Mouse (Mus musculus) heart, embryonic 16.5 days (tissue): Measurements from ENCODE around the gene Tm4sf20. TPM values are rescaled to one million over a fixed set of nuclear protein-coding genes. Genes with fewer than 3 reads are reported as not detected.
A peak's percentile ranks its signal among the peaks of the same experiment; 100 is the strongest.

Experiments
- ATAC-seq: fragments of 200-750 bp; cut with Nextera tagmentation; replicated peaks from 2 replicates; pipeline ENCODE4 v1.8.0; 2017; ENCODE audit warnings: moderate number of reproducible peaks; ENCODE audit not compliant: insufficient read depth, low FRiP score; ENCODE audit errors: extremely low read depth
- H3K27ac ChIP-seq: fragments of 300-500 bp; sonication (generic); 2 replicates; pipeline ENCODE4 v1.5.1; 2014; ENCODE audit warnings: mild to moderate bottlenecking, low read length, control low read depth, moderate library complexity
- H3K27me3 ChIP-seq: fragments of 300-500 bp; sonication (generic); 2 replicates; pipeline ENCODE4 v1.6.1; 2014; ENCODE audit warnings: low read length, mixed read lengths; ENCODE audit not compliant: control insufficient read depth, insufficient read depth
- H3K36me3 ChIP-seq: fragments of 300-500 bp; sonication (generic); 2 replicates; pipeline ENCODE4 v1.6.1; 2014; ENCODE audit not compliant: control insufficient read depth, insufficient read depth
- H3K4me1 ChIP-seq: fragments of 300-500 bp; sonication (generic); 2 replicates; pipeline ENCODE4 v1.6.1; 2014; ENCODE audit warnings: low read length, mixed read lengths; ENCODE audit not compliant: control insufficient read depth, insufficient read depth
- H3K4me2 ChIP-seq: fragments of 300-500 bp; sonication (generic); 2 replicates; pipeline ENCODE4 v1.6.1; 2014; ENCODE audit warnings: low read depth, mild to moderate bottlenecking, control low read depth, low read length
- H3K4me3 ChIP-seq: fragments of 300-500 bp; sonication (generic); 2 replicates; pipeline ENCODE4 v1.5.1; 2014; ENCODE audit warnings: mild to moderate bottlenecking, control low read depth, low read length
- H3K9ac ChIP-seq: fragments of 300-500 bp; sonication (generic); 2 replicates; pipeline ENCODE4 v1.6.1; 2014; ENCODE audit warnings: low read length, control low read depth
- H3K9me3 ChIP-seq: fragments of 300-500 bp; sonication (generic); replicated peaks from 2 replicates; pipeline ENCODE4 v1.6.1; 2016; ENCODE audit warnings: low read length; ENCODE audit not compliant: control insufficient read depth
- WGBS: fragments of 180-500 bp; shearing (Covaris S2); extraction: QIAGEN DNeasy Blood & Tissue Kit; methylation state at CpG from one replicate; pipeline ENCODE4 v1.1.7; 2014; 5-methylcytosine and 5-hydroxymethylcytosine counted together
- polyA plus RNA-seq: library from polyadenylated mRNA; unstranded; fragments of >200 nt; fragmentation: Nextera tagmentation; extraction: Ambion mirVana; gene quantifications from 2 replicates; pipeline ENCODE4 v1.2.1, GENCODE M21; 2015

Gene Tm4sf20
- polyA plus RNA-seq, 1 experiment from 2014 or later = 0.67 TPM

DNA sequence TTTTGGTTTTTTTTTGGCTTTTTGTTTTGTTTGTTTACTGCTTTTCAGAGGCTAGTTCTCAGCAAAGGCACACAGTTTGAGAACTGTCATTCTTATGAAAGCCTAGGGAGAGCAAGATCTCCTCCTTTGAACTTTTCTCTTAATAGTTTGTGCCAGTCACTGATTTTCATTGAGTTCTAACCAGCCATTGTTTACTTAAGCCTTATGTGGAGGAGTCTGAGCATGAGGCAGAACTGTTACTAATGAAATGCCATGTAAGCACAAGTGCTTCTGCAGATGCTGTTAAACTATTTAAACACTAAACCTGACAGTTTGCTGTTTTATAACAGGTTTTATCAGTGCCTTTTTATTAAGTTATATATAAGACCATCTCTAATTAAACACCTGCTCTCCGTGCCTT, 30.2 kb downstream of the Tm4sf20 start:
- H3K9me3 ChIP-seq = no peaks in the 10 kb centered on the region
- H3K4me3 ChIP-seq = no peak overlapping the region
- no peak overlapping the region for H3K4me2 ChIP-seq
- H3K36me3 ChIP-seq = peaks cover 42% of the 10 kb centered on the region
- H3K27ac ChIP-seq = no peak overlapping the region
- 85% methylated on average over 1 of the region's 1 CpGs for WGBS
- no peak overlapping the region for H3K9ac ChIP-seq
- no peak for ATAC-seq
- no peaks in the 10 kb centered on the region for H3K27me3 ChIP-seq
- H3K4me1 ChIP-seq = no peaks in the 10 kb centered on the region

DNA sequence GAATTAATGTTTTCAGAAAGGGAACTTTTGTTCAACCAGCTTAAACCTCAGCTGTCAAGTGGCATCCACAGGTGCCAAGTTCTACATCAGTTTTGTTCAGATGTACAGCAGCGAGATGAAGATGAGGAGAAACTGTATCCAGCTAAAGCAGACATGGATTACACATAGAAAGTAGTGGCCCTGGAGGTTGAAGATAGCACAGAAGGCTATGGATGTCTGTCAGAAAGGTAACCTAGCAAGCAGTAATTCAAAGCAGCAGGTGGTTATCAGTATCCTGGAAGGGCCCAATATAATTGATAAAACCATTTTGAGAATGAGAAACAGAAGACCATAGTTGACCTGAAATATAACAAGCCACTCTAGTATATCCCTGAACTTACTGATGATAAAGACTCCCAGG, 34.9 kb downstream of the Tm4sf20 start:
- no peaks in the 10 kb centered on the region for H3K4me1 ChIP-seq
- H3K4me2 ChIP-seq = no peak overlapping the region
- no peaks in the 10 kb centered on the region for H3K27me3 ChIP-seq
- H3K4me3 ChIP-seq = no peak overlapping the region
- H3K36me3 ChIP-seq = peaks cover 61% of the 10 kb centered on the region
- WGBS = 89% methylated on average over 1 of the region's 1 CpGs
- no peak overlapping the region for H3K9ac ChIP-seq
- no peak overlapping the region for H3K27ac ChIP-seq
- ATAC-seq = no peak
- H3K9me3 ChIP-seq = no peaks in the 10 kb centered on the region

DNA sequence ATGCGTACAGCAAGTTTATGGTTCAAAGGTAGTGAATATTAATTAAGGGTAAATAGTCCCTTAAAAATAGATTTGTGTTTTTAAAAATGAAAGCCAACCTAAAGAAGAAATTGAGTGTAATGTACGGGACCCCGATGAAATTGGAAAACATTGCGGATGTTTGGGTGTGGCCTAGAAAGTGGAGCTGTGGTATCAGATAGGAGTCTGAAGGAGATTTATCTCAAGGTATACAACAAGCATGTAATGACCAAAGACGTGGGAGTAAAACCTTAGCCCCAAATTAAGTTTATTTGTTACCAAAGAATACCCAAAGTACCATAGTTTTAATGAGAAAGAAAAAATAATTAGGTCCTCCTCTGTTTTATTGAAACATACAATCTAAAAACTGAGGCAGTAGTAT, 41.8 kb downstream of the Tm4sf20 start:
- Histone ChIP-seq H3K36me3 (peaks cover 22% of the 10 kb centered on the region), H3K4me2 (no peak overlapping the region; the same call in 1 of the 2 replicates), H3K9me3 (no peaks in the 10 kb centered on the region), H3K4me1 (peaks cover 9% of the 10 kb centered on the region), H3K9ac (no peak overlapping the region), H3K27me3 (peaks cover 4% of the 10 kb centered on the region; the same call in 1 of the 2 replicates), H3K4me3 (no peak overlapping the region), H3K27ac (no peak overlapping the region)
- no peak for ATAC-seq
- 86% methylated on average over 5 of the region's 5 CpGs for WGBS

DNA sequence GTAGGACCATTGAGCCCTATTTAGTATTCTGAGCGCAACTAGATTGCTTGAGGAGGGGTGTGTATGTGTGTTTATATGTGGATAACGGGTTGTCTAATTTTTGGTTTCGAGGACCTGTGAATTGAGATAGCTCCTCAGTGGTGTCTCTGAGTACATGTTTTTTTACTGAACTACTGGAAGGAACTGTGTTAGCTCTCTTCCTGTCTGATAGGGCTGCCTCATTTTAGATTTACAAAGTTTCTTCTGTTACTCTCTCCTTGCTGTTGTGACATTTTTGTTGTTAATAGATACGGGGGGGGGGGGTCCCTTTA, 42.4 kb downstream of the Tm4sf20 start:
- 33% methylated on average over 4 of the region's 4 CpGs for WGBS
- Histone ChIP-seq H3K27me3 (peaks cover 4% of the 10 kb centered on the region; the same call in 1 of the 2 replicates), H3K9ac (peak overlapping the region; percentile 96), H3K4me1 (peaks cover 9% of the 10 kb centered on the region), H3K36me3 (peaks cover 17% of the 10 kb centered on the region), H3K4me3 (peak overlapping the region; percentile 87), H3K9me3 (no peaks in the 10 kb centered on the region), H3K4me2 (peak overlapping the region; percentile 97), H3K27ac (no peak overlapping the region)
- no peak for ATAC-seq

DNA sequence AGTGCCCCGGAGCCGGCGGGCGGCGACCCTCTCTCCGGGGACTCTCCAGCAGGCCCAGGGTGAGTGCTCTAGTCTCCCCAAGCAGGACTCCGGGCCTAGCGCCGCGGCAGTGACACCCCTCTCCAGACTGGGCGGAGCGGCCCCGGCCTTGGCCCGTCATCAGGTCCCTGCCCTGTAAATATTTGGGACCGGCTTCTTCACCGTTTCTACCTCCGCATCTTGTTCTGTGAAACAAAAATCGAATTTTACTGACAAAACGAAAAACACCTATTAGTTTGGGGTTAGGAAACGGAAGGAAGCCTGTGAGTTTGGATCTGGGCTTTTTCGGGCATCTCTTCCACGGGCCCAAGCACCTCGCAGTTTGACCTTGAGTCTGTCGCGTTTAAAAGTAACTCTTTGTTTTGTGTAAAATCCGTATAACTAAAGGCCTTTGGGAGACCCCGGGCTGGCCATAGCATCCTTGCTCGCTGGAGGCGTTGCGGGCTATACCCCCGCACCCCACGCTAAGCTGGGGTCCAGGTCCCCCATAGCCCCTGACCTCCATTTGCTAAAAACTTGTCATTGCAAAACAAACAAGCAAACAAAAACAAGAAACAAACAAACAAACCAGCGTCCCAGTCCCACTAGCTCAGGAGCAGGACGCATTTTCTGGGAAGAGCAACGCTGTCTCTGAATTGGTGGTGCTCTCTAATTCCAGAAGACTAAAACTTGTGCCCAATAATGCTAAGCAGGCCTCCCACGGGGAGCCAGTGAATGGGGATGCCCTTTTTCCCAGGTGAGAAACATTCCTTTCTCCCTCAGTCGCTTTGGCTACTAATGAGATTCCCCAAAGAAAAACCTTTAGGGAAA, 43.0 kb downstream of the Tm4sf20 start:
- Histone ChIP-seq H3K9me3 (no peaks in the 10 kb centered on the region), H3K9ac (peak overlapping the region; percentile 96), H3K27ac (peak overlapping the region; percentile 77), H3K4me1 (peaks cover 9% of the 10 kb centered on the region), H3K27me3 (peaks cover 4% of the 10 kb centered on the region; the same call in 1 of the 2 replicates), H3K36me3 (peaks cover 15% of the 10 kb centered on the region), H3K4me2 (peak overlapping the region; percentile 97), H3K4me3 (peak overlapping the region; percentile 87)
- 2% methylated on average over 37 of the region's 37 CpGs for whole genome bisulfite sequencing
- peak; percentile 97 for ATAC-seq

DNA sequence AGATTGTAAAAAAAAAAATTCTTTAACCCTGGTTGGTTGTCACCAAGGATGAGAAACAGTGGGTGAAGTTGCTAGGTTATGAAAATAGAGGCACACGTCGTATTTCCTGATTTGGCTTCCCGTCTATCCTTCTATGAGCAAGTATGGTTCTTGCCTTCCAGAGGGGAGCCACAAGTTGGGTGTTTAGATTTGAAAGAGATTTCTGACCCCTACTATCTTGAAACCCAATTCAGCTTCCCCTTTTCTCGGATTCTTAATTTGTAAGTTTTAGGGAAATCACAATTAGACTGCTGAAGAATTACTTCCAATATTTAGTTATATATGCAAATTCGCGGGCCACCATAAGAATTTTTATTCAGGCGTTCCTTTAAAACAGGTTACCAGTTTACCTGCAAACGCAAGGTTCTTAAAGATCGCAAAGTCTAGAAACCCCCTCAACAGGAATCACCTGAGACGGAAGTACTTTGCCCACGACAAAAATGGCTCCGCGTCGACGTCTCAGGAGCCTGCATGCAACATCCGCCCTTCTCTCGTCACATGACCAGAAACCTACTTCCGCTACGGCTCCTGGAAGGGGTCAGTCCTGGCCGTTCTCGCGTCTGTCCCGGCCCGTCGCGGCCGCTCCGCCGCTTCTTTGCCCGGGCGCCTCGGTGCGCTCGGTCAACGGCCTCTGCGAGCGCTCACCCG, 43.8 kb downstream of the Tm4sf20 start, which contains the start of gene Mff:
Gene Mff, plus strand, starts transcription at position 552 of the 687 bp plus-strand sequence.
- H3K4me2 ChIP-seq = peak within 1 kb of the TSS; percentile 97
- peak within 1 kb of the TSS; percentile 87 for H3K4me3 ChIP-seq
- H3K27ac ChIP-seq = peak within 1 kb of the TSS; percentile 77
- ATAC-seq = peak; percentile 99
- WGBS = 9% methylated on average over 38 of the region's 38 CpGs
- peak within 1 kb of the TSS; percentile 96 for H3K9ac ChIP-seq
- H3K9me3 ChIP-seq = no peaks in the 10 kb centered on the region
- peaks cover 4% of the 10 kb centered on the region; the same call in 1 of the 2 replicates for H3K27me3 ChIP-seq
- H3K4me1 ChIP-seq = peaks cover 9% of the 10 kb centered on the region
- peaks cover 10% of the 10 kb centered on the region for H3K36me3 ChIP-seq

DNA sequence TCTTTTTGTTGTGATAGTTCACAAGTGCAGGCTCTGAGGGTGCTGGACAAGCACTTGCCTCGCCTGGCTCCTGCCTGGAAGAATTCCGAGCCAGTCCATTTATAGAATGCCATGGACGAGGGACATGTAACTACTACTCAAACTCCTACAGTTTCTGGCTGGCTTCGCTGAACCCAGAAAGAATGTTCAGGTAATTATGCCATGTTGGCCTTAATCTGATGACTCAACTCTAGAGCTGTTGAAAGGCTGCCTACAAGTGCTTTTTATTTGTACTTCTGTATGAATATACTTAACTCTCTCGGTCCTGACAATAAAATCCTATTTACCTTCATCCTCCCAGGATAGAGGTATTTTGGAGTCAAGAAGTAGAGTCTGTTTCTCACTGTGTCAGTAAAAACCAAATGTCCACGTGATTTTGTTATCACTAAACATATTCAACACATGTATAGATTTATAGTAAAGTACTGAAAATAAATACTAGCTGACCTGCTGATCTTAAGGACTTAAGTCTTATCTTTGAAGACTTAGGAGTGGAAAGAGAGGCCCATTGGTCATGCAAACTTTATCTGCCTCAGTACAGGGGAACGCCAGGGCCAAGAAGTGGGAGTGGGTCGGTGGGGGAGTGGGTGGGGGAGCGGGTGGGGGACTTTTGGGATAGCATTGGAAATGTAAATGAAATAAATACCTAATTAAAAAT, 50.3 kb downstream of the Tm4sf20 start:
- no peaks in the 10 kb centered on the region for H3K4me1 ChIP-seq
- peaks cover 6% of the 10 kb centered on the region for H3K27me3 ChIP-seq
- H3K4me2 ChIP-seq = no peak overlapping the region
- H3K4me3 ChIP-seq = no peak overlapping the region
- no peaks in the 10 kb centered on the region for H3K36me3 ChIP-seq
- H3K9me3 ChIP-seq = no peaks in the 10 kb centered on the region
- WGBS = 50% methylated on average over 9 of the region's 9 CpGs
- no peak overlapping the region for H3K27ac ChIP-seq
- ATAC-seq = no peak
- no peak overlapping the region for H3K9ac ChIP-seq
